Mouse (Mus musculus): ENCODE results near the gene Usp7. TPM values are rescaled to one million over a fixed set of nuclear protein-coding genes. Genes with fewer than 3 reads are reported as not detected.

Gene Usp7
- polyA plus RNA-seq, 1 experiment from 2014 or later, result 45.7 TPM

DNA sequence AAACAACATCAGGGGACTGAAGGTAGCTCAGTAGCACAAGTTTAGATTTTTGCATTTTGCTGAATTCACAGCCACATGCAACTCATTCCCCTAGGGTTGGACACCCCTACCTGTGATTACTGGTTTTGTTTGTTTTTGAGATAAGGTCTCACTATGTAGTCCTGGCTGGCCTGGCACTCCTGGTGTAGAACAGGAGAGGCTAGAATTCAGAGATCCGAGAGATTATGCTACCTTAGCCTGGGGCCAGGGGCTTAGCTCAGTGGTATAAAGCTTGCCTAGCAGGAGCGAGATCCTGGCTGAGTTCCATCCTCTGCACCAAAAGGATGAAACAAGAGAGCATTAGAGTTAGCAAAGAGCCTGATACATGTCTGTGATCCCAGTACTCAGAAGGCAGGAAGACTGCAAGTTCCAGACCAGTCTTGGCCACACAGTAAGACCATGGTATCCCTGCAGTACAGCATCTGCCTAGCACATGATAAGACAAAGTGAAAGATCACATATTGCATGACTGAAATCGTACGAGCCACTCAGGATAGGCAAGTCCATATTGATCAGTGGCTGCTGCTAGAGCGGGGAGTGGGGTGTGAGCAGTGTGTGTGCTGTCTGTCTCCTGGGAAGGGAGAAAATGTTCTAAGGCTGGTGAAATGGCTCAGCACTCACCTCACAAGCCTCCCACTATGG is 40.4 kb downstream of the Usp7 start:
- Histone ChIP-seq H3K9me3 (ENCODE audit: control insufficient read depth, low read length) (no peaks in the 10 kb centered on the region), H3K4me1 (replicated peaks; ENCODE audit: control insufficient read depth, insufficient read depth, low read length) (no peaks in the 10 kb centered on the region), H3K4me3 (ENCODE audit: low read depth, low read length) (no peak overlapping the region), H3K27me3 (ENCODE audit: control insufficient read depth, insufficient read depth, low read length) (no peaks in the 10 kb centered on the region), H3K4me2 (ENCODE audit: low read depth, low read length, severe bottlenecking) (no peak overlapping the region), H3K27ac (ENCODE audit: low read depth, low read length) (no peak overlapping the region), H3K36me3 (ENCODE audit: control insufficient read depth, insufficient read depth, low read length) (no peaks in the 10 kb centered on the region), H3K9ac (ENCODE audit: low read length) (no peak overlapping the region)
- DNase-seq (ENCODE audit: low spot score) (no peak), ATAC-seq (replicated peaks; ENCODE audit: low FRiP score) (no peak)
- WGBS, result 83% methylated on average over 5 of the region's 5 CpGs

DNA sequence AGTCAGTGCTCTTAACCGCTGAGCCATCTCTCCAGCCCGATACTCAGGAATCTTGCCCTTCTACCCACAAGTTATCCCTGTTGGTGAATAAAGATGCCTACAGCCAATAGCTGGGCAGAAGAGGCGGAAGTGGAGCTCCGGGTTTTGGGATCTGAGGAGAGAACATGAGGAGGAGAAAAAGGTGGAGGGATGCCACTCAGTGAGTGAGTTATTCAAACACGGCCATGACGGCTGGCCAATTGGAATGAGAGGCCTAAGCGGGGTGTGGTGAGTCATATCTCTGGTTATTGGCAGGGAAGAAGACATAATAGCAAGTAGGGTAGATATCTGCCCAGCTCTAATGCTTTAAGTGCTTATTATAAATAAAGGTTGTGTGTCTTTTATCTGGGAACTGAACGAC is 43.2 kb downstream of the Usp7 start:
- no peak overlapping the region for H3K4me2 ChIP-seq (ENCODE audit: low read depth, low read length, severe bottlenecking)
- WGBS, result 96% methylated on average over 8 of the region's 8 CpGs
- no peaks in the 10 kb centered on the region for H3K36me3 ChIP-seq (ENCODE audit: control insufficient read depth, insufficient read depth, low read length)
- no peak for ATAC-seq (replicated peaks; ENCODE audit: low FRiP score)
- no peak for DNase-seq (ENCODE audit: low spot score)
- H3K4me1 ChIP-seq (replicated peaks; ENCODE audit: control insufficient read depth, insufficient read depth, low read length), result no peaks in the 10 kb centered on the region
- H3K27ac ChIP-seq (ENCODE audit: low read depth, low read length), result no peak overlapping the region
- no peaks in the 10 kb centered on the region for H3K27me3 ChIP-seq (ENCODE audit: control insufficient read depth, insufficient read depth, low read length)
- no peak overlapping the region for H3K9ac ChIP-seq (ENCODE audit: low read length)
- H3K4me3 ChIP-seq (ENCODE audit: low read depth, low read length), result no peak overlapping the region
- H3K9me3 ChIP-seq (ENCODE audit: control insufficient read depth, low read length), result no peaks in the 10 kb centered on the region

DNA sequence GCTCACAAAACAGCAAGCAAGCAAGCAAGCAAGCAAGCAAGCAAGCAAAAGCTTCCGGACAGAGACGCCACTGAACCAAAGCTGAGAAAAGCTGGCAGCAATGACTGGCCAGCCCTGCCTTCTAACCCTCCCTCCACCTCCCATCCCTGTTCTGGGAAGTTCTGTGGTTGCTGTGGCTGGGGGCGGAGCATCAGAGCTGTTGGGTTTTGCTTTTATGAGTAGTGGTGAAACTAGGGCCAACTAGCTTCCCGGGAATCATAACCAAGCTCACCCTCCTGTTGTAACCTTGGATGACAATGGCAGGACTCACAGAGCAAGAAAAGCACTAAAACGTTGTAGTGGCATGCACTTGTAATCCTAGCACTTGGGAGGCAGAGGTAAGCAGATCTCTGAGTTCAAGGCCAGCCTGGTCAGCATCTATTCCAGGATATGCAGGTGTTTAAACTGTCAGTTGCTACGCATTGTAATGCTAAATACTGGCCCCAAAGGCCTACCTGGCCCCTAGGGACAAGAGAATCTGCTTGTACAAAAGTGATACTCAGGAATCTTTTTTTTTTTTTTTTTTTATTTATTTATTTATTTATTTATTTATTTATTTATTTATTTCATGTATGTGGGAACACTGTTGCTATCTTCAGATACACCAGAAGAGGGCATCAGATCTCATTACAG is 43.8 kb downstream of the Usp7 start:
- H3K4me2 ChIP-seq (ENCODE audit: low read depth, low read length, severe bottlenecking), result no peak overlapping the region
- DNase-seq (ENCODE audit: low spot score) (no peak), ATAC-seq (replicated peaks; ENCODE audit: low FRiP score) (no peak)
- H3K36me3 ChIP-seq (ENCODE audit: control insufficient read depth, insufficient read depth, low read length), result no peaks in the 10 kb centered on the region
- no peak overlapping the region for H3K4me3 ChIP-seq (ENCODE audit: low read depth, low read length)
- no peaks in the 10 kb centered on the region for H3K4me1 ChIP-seq (replicated peaks; ENCODE audit: control insufficient read depth, insufficient read depth, low read length)
- H3K9me3 ChIP-seq (ENCODE audit: control insufficient read depth, low read length), result no peaks in the 10 kb centered on the region
- H3K27me3 ChIP-seq (ENCODE audit: control insufficient read depth, insufficient read depth, low read length), result no peaks in the 10 kb centered on the region
- H3K27ac ChIP-seq (ENCODE audit: low read depth, low read length), result no peak overlapping the region
- 83% methylated on average over 6 of the region's 6 CpGs for WGBS
- H3K9ac ChIP-seq (ENCODE audit: low read length), result no peak overlapping the region

DNA sequence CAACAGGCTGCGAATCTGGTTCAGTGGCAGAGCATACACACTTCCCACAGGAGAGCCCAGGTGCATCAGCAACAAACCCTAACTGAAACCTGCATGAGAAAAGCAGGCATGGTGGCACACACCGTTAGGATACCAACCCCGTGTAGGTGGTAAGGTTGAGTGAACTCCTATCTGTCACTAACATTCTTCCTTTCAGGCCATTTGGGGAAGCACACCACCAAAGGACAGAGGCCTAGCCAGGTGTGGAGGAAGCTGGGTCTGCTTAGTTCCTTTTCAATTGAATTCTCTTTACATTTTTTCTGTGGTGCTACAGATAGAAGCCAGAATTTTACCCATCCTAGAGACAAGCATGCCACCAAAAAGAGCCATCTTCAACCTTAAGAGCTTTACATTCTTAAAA is 44.3 kb downstream of the Usp7 start:
- ATAC-seq (replicated peaks; ENCODE audit: low FRiP score), result no peak
- H3K4me1 ChIP-seq (replicated peaks; ENCODE audit: control insufficient read depth, insufficient read depth, low read length), result no peaks in the 10 kb centered on the region
- no peaks in the 10 kb centered on the region for H3K27me3 ChIP-seq (ENCODE audit: control insufficient read depth, insufficient read depth, low read length)
- H3K36me3 ChIP-seq (ENCODE audit: control insufficient read depth, insufficient read depth, low read length), result no peaks in the 10 kb centered on the region
- H3K27ac ChIP-seq (ENCODE audit: low read depth, low read length), result no peak overlapping the region
- no peak overlapping the region for H3K4me3 ChIP-seq (ENCODE audit: low read depth, low read length)
- no peaks in the 10 kb centered on the region for H3K9me3 ChIP-seq (ENCODE audit: control insufficient read depth, low read length)
- WGBS, result 86% methylated on average over 3 of the region's 3 CpGs
- H3K9ac ChIP-seq (ENCODE audit: low read length), result no peak overlapping the region
- no peak overlapping the region for H3K4me2 ChIP-seq (ENCODE audit: low read depth, low read length, severe bottlenecking)
- DNase-seq (ENCODE audit: low spot score), result no peak

DNA sequence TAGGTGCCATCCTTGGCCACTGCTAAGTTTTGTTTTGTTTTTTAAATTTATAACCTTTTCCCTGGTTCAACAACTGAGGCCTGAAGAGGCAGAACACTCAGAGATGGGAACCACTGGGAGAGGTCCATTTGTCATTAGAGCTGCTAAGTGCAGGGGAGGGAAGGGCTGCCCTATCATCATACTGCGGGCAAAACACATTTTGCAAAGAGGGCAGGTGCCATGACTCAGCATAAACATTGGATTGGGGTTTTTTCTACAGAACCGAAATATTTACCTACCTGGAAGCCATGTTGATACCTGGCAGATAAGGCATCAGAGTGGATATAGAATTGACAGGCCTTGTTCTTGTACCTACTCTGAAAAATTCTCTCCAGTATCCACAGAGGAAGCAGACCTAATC is 45.6 kb downstream of the Usp7 start:
- Histone ChIP-seq H3K9me3 (ENCODE audit: control insufficient read depth, low read length) (no peaks in the 10 kb centered on the region), H3K36me3 (ENCODE audit: control insufficient read depth, insufficient read depth, low read length) (no peaks in the 10 kb centered on the region), H3K4me3 (ENCODE audit: low read depth, low read length) (no peak overlapping the region), H3K4me2 (ENCODE audit: low read depth, low read length, severe bottlenecking) (no peak overlapping the region), H3K4me1 (replicated peaks; ENCODE audit: control insufficient read depth, insufficient read depth, low read length) (no peaks in the 10 kb centered on the region), H3K27ac (ENCODE audit: low read depth, low read length) (no peak overlapping the region), H3K9ac (ENCODE audit: low read length) (no peak overlapping the region), H3K27me3 (ENCODE audit: control insufficient read depth, insufficient read depth, low read length) (no peaks in the 10 kb centered on the region)
- DNase-seq (ENCODE audit: low spot score) (no peak), ATAC-seq (replicated peaks; ENCODE audit: low FRiP score) (no peak)
- 83% methylated on average over 2 of the region's 2 CpGs for WGBS

DNA sequence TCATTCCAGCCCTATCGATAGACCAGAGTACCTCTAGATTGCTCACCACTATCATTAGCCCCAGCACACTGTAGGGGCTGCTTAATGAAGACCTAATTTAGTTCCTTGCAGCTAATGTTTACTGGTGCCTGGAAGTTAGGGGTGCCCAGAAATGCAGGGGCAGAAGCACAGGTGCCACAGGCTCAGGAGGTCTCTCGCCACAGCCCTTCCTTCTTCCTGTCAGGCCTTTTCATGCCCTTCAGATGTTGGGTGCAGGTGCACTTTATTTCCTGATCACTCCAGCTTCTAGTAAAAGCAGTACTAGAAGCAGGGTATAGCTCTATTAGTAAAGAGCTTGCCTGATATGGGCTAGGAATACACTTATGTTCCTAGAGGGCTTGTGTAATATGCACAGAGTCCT is 46.4 kb downstream of the Usp7 start:
- ATAC-seq (replicated peaks; ENCODE audit: low FRiP score), result no peak
- DNase-seq (ENCODE audit: low spot score), result no peak
- WGBS, result 89% methylated on average over 2 of the region's 2 CpGs
- Histone ChIP-seq H3K27me3 (ENCODE audit: control insufficient read depth, insufficient read depth, low read length) (no peaks in the 10 kb centered on the region), H3K4me3 (ENCODE audit: low read depth, low read length) (no peak overlapping the region), H3K27ac (ENCODE audit: low read depth, low read length) (no peak overlapping the region), H3K4me1 (replicated peaks; ENCODE audit: control insufficient read depth, insufficient read depth, low read length) (no peaks in the 10 kb centered on the region), H3K9ac (ENCODE audit: low read length) (no peak overlapping the region), H3K9me3 (ENCODE audit: control insufficient read depth, low read length) (no peaks in the 10 kb centered on the region), H3K4me2 (ENCODE audit: low read depth, low read length, severe bottlenecking) (no peak overlapping the region), H3K36me3 (ENCODE audit: control insufficient read depth, insufficient read depth, low read length) (no peaks in the 10 kb centered on the region)

DNA sequence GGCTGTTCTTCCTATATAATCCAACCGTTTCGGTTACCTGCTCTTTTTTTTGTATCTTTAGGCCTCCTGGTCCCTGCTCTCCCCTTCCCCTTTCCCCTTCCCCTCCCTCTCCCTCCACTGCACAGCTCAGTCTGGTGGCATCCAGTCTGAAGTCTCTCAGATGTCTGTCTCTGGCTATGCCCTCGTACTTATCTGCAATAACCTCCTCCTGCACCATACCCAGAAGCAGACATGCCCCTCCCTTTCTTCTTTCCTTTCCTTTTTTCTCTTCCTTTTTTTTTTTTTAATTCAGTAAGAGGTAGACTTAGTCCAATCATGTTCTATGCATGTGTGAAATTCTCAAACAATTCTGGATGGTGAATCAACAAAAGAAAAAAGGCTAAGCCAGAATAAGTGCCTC is 48.1 kb downstream of the Usp7 start:
- DNase-seq (ENCODE audit: low spot score), result no peak
- H3K4me1 ChIP-seq (replicated peaks; ENCODE audit: control insufficient read depth, insufficient read depth, low read length), result no peaks in the 10 kb centered on the region
- no peaks in the 10 kb centered on the region for H3K36me3 ChIP-seq (ENCODE audit: control insufficient read depth, insufficient read depth, low read length)
- no peaks in the 10 kb centered on the region for H3K27me3 ChIP-seq (ENCODE audit: control insufficient read depth, insufficient read depth, low read length)
- H3K4me2 ChIP-seq (ENCODE audit: low read depth, low read length, severe bottlenecking), result no peak overlapping the region
- H3K4me3 ChIP-seq (ENCODE audit: low read depth, low read length), result no peak overlapping the region
- 85% methylated on average over 3 of the region's 3 CpGs for WGBS
- no peak overlapping the region for H3K27ac ChIP-seq (ENCODE audit: low read depth, low read length)
- ATAC-seq (replicated peaks; ENCODE audit: low FRiP score), result no peak
- no peak overlapping the region for H3K9ac ChIP-seq (ENCODE audit: low read length)
- no peaks in the 10 kb centered on the region for H3K9me3 ChIP-seq (ENCODE audit: control insufficient read depth, low read length)

DNA sequence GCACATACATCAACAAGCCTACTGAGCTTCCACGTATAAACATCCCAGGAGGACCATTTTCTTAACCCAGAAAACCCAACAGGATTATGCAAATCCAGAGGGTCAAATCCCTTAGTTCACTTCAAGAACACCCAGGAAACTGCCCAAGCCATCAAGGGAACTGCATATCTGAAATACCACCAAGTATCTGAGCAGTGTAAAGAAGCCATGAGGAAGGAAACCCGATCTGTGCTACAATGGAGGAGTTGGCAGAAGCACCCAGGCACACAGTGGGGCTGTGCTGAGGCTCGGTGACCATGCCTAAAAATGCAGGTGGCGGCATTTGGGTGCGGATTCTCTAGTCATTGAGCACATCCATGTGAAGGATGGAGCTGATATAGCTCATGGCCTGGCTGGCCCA is 50.4 kb downstream of the Usp7 start:
- Histone ChIP-seq H3K9me3 (ENCODE audit: control insufficient read depth, low read length) (no peaks in the 10 kb centered on the region), H3K4me1 (replicated peaks; ENCODE audit: control insufficient read depth, insufficient read depth, low read length) (no peaks in the 10 kb centered on the region; the same call in 1 of the 2 replicates), H3K36me3 (ENCODE audit: control insufficient read depth, insufficient read depth, low read length) (no peaks in the 10 kb centered on the region), H3K27me3 (ENCODE audit: control insufficient read depth, insufficient read depth, low read length) (no peaks in the 10 kb centered on the region), H3K9ac (ENCODE audit: low read length) (no peak overlapping the region), H3K4me3 (ENCODE audit: low read depth, low read length) (no peak overlapping the region), H3K4me2 (ENCODE audit: low read depth, low read length, severe bottlenecking) (no peak overlapping the region), H3K27ac (ENCODE audit: low read depth, low read length) (no peak overlapping the region)
- 77% methylated on average over 5 of the region's 5 CpGs for WGBS
- DNase-seq (ENCODE audit: low spot score), result no peak
- no peak for ATAC-seq (replicated peaks; ENCODE audit: low FRiP score)

DNA sequence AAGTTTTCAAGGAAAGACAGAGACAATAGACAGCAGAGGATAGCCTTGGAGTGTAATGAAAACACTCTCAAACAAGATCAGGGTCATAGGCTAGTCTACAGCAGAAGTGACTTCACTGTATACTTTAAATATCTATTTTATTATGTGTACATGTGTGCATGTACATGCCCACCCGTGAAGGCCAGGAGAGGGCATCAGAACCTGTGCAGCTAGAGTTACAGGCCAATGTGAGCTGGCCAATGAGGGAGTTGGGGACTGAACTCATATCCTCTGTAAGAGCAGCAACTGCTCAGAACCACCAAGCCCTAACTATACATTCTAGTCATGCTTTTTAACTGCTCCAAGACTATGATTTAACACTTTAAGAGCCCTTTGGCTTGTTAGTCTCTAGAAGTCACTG is 51.0 kb downstream of the Usp7 start:
- Histone ChIP-seq H3K36me3 (ENCODE audit: control insufficient read depth, insufficient read depth, low read length) (no peaks in the 10 kb centered on the region), H3K27ac (ENCODE audit: low read depth, low read length) (no peak overlapping the region), H3K9me3 (ENCODE audit: control insufficient read depth, low read length) (no peaks in the 10 kb centered on the region), H3K4me1 (replicated peaks; ENCODE audit: control insufficient read depth, insufficient read depth, low read length) (no peaks in the 10 kb centered on the region; the same call in 1 of the 2 replicates), H3K4me3 (ENCODE audit: low read depth, low read length) (no peak overlapping the region), H3K9ac (ENCODE audit: low read length) (no peak overlapping the region), H3K4me2 (ENCODE audit: low read depth, low read length, severe bottlenecking) (no peak overlapping the region), H3K27me3 (ENCODE audit: control insufficient read depth, insufficient read depth, low read length) (no peaks in the 10 kb centered on the region)
- WGBS, result 86% methylated on average over 1 of the region's 1 CpGs
- ATAC-seq (replicated peaks; ENCODE audit: low FRiP score), result no peak
- DNase-seq (ENCODE audit: low spot score), result no peak
